Mouse (Mus musculus): ENCODE data around the gene Dock9. TPM values are rescaled to one million over a fixed set of nuclear protein-coding genes. Genes with fewer than 3 reads are reported as not detected.
"Not testable (repeated sequence)": the region's sequence is repeated elsewhere in the genome, so short reads cannot be mapped to it uniquely, and the experiment has no call there.

Gene Dock9
- total RNA-seq, 2 experiments from 2014 or later = 256 to 267 TPM

DNA sequence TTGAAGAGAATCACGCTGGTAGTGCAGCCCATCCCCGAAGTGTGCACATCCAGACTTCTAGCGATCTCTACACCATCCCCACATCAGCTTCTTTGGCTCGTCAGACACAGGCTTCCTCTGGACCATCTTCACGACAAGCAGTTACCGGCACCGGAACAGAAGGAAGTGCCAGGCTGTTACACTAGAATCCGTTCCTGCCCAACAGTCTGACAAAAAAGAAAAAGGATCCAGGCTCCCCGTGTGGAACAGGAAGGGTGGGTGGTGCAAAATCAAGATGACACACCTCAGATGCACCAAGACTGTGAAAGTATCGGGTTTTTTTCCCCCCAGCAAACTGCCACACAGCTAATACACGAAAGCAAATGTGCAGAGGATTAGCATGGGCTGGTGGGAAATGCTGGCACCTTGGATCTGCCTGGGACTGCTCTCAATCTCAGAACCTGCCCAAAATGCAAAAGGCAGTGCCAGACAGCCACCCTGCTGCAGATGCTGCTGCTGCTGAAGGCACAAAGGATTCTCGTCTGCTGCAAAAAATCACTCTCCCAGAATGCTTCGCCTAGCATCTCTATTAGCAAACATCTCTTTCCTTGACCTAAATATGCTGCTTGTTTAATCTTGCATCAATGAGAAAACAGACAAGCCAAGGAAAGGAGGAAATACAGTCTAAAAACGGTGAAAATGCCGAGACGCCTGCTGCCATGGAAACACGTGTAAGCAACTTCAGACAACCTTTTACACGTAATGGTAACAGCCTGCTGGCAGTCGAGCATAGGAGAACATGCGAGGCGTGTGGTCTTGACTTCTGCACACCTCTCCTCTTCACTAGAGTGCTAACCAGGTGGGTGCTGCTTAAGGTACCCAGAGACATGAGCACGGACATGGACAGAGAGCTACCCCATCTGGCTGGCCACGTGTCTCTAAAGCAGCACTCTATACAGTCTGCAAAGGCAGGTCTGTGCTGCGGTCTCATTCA is 58.9 kb downstream of the Dock9 start:
- DNase-seq (ENCODE audit: low spot score in 2 of 2) = peak; percentile 46 to 51

DNA sequence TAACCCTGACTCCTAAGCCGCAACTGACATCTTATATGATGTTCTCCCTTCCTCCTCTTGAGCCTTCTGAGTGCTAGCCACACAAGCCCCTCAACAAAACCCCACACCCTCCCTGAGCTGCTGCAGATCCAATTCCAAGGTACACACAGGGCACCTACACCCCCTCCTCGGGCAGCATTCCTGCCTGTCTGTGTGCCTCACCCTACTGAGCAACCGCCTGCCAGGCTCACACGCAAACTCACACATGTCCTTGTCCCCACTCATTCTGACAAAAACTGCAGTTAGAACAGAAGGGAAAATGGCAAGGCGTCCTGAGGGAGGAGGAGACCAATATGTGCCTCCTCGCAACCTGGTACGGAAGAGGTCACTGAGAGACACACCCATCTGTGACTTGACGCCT is 60.4 kb downstream of the Dock9 start:
- peak; percentile 48 to 70 for DNase-seq (ENCODE audit: low spot score in 2 of 2)

- peak in 1 of 2 experiments; percentile 44 for DNase-seq (ENCODE audit: low spot score in 2 of 2)
Measured at GRCm38 (mm10) chr14:121735678-121736077, 62.0 kb downstream of the Dock9 start.

- no peak for DNase-seq (ENCODE audit: low spot score in 2 of 2)
Measured at GRCm38 (mm10) chr14:121734217-121734616, 63.4 kb downstream of the Dock9 start.

GRCm38 (mm10) chr14:121733694-121734093 is 63.9 kb downstream of the Dock9 start:
- DNase-seq (ENCODE audit: low spot score in 2 of 2) = no peak

DNA sequence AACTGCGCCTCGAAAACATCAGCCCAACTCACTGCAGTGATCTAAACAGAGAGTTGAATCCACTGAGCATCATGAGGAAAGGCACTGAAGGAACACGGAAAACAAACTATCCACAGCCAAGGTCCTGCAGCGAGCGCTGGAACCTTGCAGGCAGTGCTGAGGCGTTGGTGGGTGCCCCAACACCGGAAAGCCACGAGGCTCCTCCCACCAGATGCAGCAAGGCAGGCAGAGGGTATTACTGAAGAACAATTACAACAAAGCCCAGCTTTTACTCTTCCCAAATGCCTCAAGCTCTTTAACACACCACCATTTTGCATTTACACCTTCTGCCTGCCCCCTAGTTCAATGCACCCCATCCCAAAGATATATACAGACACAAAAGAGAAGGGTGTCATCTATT is 65.4 kb downstream of the Dock9 start:
- no peak for DNase-seq (ENCODE audit: low spot score in 2 of 2)

GRCm38 (mm10) chr14:121731688-121732168 is 65.9 kb downstream of the Dock9 start:
- no peak for DNase-seq (ENCODE audit: low spot score in 2 of 2)

GRCm38 (mm10) chr14:121730966-121731365 is 66.7 kb downstream of the Dock9 start:
- DNase-seq (ENCODE audit: low spot score in 2 of 2) = no peak

DNA sequence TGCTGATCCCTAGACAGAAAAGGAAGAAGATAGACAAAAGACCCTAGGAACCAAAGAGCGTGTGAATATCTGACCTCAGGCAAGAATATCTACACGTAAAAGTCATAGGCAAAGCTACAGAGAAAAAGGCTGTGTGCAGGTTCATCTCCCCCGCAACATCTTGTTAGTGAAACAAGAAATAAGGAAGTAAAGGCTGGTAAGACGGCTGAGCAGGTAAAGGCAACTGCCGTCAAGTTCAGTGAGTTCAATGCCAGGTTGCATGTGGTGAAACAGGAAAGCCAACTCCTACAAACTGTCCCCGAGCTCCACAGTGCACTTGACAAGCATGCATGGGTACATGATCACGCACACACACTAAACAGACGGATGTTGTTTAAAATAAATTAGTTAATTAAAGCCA is 69.6 kb downstream of the Dock9 start:
- no peak for DNase-seq (ENCODE audit: low spot score in 2 of 2)

- no peak for DNase-seq (ENCODE audit: low spot score in 2 of 2)
Measured at GRCm38 (mm10) chr14:121724501-121724900, 73.1 kb downstream of the Dock9 start.

- no peak for DNase-seq (ENCODE audit: low spot score in 2 of 2)
Measured at GRCm38 (mm10) chr14:121722774-121723173, 74.9 kb downstream of the Dock9 start.

GRCm38 (mm10) chr14:121721431-121721830 is 76.2 kb downstream of the Dock9 start:
- no peak for DNase-seq (ENCODE audit: low spot score in 2 of 2)

GRCm38 (mm10) chr14:121719638-121720601 is 77.7 kb downstream of the Dock9 start:
- no peak for DNase-seq (ENCODE audit: low spot score in 2 of 2)

GRCm38 (mm10) chr14:121714799-121715198 is 82.8 kb downstream of the Dock9 start:
- DNase-seq (ENCODE audit: low spot score in 2 of 2) = not testable (repeated sequence)

GRCm38 (mm10) chr14:121714268-121714667 is 83.4 kb downstream of the Dock9 start:
- no peak for DNase-seq (ENCODE audit: low spot score in 2 of 2)

- no peak for DNase-seq (ENCODE audit: low spot score in 2 of 2)
Measured at GRCm38 (mm10) chr14:121713830-121714197, 83.8 kb downstream of the Dock9 start.

GRCm38 (mm10) chr14:121713166-121713829 is 84.3 kb downstream of the Dock9 start:
- DNase-seq (ENCODE audit: low spot score in 2 of 2) = no peak

DNA sequence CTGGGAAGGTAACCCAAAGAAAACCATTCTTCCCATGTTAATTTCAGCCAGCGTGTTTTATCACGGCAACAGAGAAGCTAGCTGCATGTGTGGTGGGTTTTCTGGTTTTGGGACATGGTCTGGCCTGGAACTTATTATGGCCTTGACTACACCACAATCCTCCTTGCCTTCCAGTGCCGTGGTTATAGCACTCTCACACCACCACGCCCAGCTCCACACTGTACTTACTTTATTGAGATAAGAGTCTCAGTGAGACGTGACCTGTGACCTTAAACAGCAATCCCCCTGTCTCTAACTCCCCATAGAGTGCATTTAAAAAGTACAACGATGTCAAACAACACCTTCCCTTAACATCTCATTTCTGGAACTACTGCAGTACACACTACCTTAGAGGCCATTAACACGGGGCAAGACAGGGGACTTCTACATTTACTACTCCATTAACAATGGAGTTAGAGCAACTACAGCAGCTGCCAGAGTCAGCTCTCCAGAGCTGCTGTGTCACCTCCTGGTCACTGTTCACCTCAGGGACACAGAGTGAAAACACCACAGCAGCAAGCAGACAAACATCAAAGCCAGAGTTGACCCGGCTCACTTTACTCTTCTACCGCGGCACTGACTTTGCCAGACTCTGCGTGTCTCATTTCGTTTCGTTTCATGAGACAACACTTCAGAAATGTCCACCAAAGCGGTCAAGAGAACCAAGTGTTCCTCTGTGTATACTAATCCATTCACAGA is 86.4 kb downstream of the Dock9 start:
- no peak for DNase-seq (ENCODE audit: low spot score in 2 of 2)

GRCm38 (mm10) chr14:121710130-121710529 is 87.5 kb downstream of the Dock9 start:
- no peak for DNase-seq (ENCODE audit: low spot score in 2 of 2)

DNA sequence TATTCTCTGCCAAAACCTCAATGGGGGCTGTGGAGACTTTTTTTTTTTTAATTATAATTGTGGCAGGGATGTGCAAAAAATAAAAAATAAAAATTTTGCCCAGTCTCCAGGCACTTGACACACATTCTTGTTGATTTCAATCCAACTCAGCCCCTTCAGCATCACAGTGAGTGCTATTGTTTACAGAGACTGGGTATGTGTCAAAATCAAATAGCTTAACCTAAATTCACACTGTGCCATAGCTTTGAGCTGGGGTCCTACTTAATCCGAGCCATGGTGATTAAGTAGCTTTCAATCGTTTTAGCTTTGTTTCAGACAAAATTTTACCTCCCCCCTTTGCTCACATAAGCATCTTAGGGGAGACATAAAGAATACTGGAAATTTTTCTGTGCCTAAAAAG is 89.4 kb downstream of the Dock9 start:
- no peak for DNase-seq (ENCODE audit: low spot score in 2 of 2)

Data from layer of hippocampus, postnatal 14 days (tissue).